Mouse (Mus musculus): ENCODE results near the gene Ltn1. TPM values are rescaled to one million over a fixed set of nuclear protein-coding genes. Genes with fewer than 3 reads are reported as not detected.

The Ltn1 gene
- polyA plus RNA-seq (2021; fragmentation: Nextera tagmentation), result 12.2 and 14.8 TPM in 2 replicates
- long read RNA-seq, experiment 1, full-length matches to known transcripts, result 6 of 65 reads
- long read RNA-seq, experiment 1, partial matches to known transcripts, result 48 of 65 reads
- long read RNA-seq, experiment 1, other reads (novel, unspliced or antisense), result 11 of 65 reads
- long read RNA-seq, experiment 2, full-length matches to known transcripts, result 2 of 34 reads
- long read RNA-seq, experiment 2, partial matches to known transcripts, result 21 of 34 reads
- long read RNA-seq, experiment 2, other reads (novel, unspliced or antisense), result 11 of 34 reads

DNA sequence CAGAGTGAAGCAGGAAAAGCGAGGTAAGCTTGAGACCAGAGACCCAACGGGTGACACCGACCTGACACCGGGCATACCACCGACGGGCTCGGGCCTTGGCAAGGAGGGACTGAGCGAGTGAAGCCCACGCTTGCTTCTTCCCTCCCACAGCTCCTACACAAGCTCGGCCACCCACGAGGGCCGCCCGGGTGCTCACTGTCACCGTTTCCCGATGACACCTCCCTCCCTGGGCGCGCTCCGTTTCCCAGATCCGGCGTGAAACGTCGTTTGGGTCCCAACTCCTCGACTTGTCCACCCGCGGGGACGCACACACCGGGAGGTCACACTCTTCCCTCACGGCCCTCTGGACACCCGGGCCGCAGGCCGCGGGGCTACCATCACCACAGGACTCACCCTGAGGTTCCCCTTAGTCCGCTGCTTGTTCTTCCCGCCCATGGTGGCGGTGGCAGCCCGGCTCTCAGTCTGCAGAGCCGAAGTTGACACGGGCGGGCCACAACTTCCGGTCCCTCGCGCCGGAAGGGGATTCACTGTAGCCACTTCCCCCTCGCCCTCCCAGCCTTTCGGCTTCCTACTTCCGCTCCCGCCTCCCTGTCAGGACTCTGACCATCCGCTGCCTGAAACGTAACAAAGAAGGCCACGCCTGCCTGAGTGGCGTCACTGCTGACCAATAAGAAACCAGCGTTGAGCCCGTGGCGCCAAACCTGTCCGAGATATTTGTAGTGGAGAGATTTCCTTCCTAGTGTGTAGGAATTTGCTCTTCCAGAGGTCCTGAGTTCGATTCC lies at the start of gene Ltn1:
TSS of gene Ltn1 (minus strand) at position 580 of the 782 bp plus-strand sequence.

DNA sequence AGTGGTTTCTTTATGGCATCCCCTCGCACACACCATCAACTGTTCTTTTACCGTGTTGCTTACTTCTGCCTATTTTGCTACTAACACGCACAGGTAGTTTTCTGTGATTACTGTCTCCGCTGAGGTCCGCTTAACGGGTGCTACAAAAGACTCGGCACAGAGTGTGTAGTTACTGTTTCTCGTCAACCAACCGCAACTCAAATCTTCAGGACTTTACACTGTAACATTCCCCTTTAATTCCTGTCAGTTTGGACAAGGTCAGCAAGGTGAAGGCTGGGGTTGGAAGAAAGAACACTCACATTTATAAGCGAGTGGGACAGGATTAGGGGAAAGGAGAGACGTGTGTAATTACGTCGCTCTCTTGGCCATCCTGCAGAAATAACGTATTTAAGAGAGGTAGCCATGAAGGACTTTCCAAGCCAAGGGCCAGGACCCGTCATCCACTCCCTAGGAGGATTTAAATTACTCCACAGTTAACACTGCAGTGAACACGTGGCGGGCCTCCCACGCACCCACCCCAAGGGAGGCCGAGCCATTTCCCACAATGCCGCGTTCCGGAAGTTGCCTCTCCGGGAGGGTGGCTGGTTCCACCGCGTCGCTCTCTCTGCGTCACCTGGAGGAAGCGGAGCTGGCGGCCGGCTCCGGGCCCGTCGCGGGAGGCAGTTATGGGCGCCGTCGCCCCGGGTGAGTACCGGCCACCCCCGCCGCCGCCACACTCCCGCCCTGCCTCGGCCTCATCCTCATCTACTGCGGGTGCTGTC lies 22.2 kb upstream of the Ltn1 start, which contains the start of gene Usp16:
TSS of gene Usp16 (plus strand) at position 285 of the 761 bp plus-strand sequence.

DNA sequence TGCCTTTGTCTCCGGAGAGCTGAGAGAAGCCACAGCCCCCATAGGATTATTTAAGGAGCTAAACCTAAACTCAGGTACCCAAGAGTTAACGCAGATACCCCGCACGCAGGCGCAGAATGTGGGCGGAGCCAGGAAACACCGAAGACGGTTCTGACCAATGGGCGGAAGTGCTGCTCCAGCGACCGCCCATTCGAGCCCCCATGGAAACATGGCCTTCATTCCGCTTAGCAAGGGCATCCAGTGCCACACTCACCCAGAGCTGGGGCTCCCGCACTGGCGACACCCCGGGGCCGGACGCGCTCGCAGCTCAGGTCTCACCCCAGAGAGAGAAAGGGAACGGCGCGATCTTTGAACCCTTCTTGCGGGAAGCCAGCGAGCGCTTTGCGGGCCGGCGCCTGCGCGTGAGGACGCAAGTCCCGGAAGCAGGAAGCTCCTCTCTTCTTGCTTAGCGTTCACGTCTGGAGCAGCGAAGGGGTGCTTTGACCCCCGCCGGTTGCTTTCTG lies 7.8 kb upstream of the Ltn1 start, which contains the start of gene Rwdd2b:
TSS of gene Rwdd2b (minus strand) at position 390 of the 503 bp plus-strand sequence.

DNA sequence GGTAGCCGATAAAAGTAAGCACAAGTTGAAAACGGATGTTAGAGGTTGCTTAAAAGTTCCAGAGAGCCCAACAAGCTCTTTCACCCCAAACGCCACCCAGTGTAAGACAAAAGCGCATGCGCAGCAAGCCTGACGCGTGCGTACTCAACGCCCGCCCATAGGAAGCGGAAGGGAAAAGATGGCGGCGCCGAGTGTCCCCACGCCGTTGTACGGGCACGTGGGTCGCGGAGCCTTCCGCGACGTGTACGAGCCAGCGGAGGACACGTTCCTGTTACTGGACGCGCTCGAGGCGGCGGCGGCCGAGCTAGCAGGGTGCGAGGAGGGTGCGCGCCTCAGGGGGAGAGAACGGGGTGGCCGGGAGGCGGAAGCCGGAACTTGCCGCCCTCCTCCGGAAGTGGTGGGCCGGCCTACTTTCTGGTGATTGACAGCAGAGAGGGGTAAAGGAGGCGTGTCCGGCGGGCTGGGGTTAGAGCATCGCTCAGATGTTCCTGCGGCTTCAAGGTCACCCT lies 78.3 kb downstream of the Ltn1 start, which contains the start of gene N6amt1:
TSS of gene N6amt1 (plus strand) at position 111 of the 509 bp plus-strand sequence.

Other genes starting within 250 kb of the Ltn1 start
- gene N6amt1, start 78.4 kb downstream of the Ltn1 start, polyA plus RNA-seq (2021; fragmentation: Nextera tagmentation), result 11.6 and 17.9 TPM in 2 replicates
- gene Rwdd2b, start 8.0 kb upstream of the Ltn1 start, polyA plus RNA-seq (2021; fragmentation: Nextera tagmentation), result 9.9 and 10.3 TPM in 2 replicates
- gene Usp16, start 22.1 kb upstream of the Ltn1 start, polyA plus RNA-seq (2021; fragmentation: Nextera tagmentation), result 49.0 and 50.5 TPM in 2 replicates
- gene Cct8, start 63.3 kb upstream of the Ltn1 start, polyA plus RNA-seq (2021; fragmentation: Nextera tagmentation), result 138 and 165 TPM in 2 replicates
- 0.19 TPM in 1 of 2 replicates, not detected in the other for gene Map3k7cl, start 120.7 kb upstream of the Ltn1 start, polyA plus RNA-seq (2021; fragmentation: Nextera tagmentation)

All from left cerebral cortex, adult 6 months (tissue).